Mouse (Mus musculus) lung, embryonic 14.5 days (tissue): Measurements from ENCODE around the gene Lce1f. TPM values are rescaled to one million over a fixed set of nuclear protein-coding genes. Genes with fewer than 3 reads are reported as not detected.

Experiments used
- ATAC-seq: fragments of 200-750 bp; cut with Nextera tagmentation; 2 replicates; pipeline ENCODE4 v1.8.0; 2017; ENCODE audit warnings: mild to moderate bottlenecking, moderate TSS enrichment, moderate library complexity; ENCODE audit not compliant: insufficient read depth
- DNase-seq: peaks from one replicate; pipeline ENCODE4 v3.0.0-alpha.2; 2015
- H3K27ac ChIP-seq: fragments of 300-500 bp; sonication (generic); 2 replicates; pipeline ENCODE4 v1.5.1; 2014; ENCODE audit warnings: low read depth, mild to moderate bottlenecking, moderate library complexity
- H3K27me3 ChIP-seq: fragments of 300-500 bp; sonication (generic); 2 replicates; pipeline ENCODE4 v1.6.1; 2014; ENCODE audit warnings: low read length, control low read depth; ENCODE audit not compliant: insufficient read depth
- H3K36me3 ChIP-seq: fragments of 300-500 bp; sonication (generic); 2 replicates; pipeline ENCODE4 v1.6.1; 2014; ENCODE audit warnings: control low read depth; ENCODE audit not compliant: insufficient read depth
- H3K4me1 ChIP-seq: fragments of 300-500 bp; sonication (generic); 2 replicates; pipeline ENCODE4 v1.6.1; 2014; ENCODE audit warnings: antibody characterized with exemption, control low read depth; ENCODE audit not compliant: insufficient read depth
- H3K4me2 ChIP-seq: fragments of 300-500 bp; sonication (generic); 2 replicates; pipeline ENCODE4 v1.6.1; 2014; ENCODE audit warnings: mild to moderate bottlenecking
- H3K4me3 ChIP-seq: fragments of 300-500 bp; sonication (generic); 2 replicates; pipeline ENCODE4 v1.5.1; 2014; ENCODE audit warnings: low read depth, low read length
- H3K9ac ChIP-seq: fragments of 300-500 bp; sonication (generic); 2 replicates; pipeline ENCODE4 v1.6.1; 2014
- H3K9me3 ChIP-seq: fragments of 300-500 bp; sonication (generic); 2 replicates; pipeline ENCODE4 v1.6.1; 2016; ENCODE audit warnings: low read depth, low read length, control low read depth
- CTCF ChIP-seq: IDR thresholded peaks from 2 replicates; pipeline ENCODE4 v1.5.1; 2016; ENCODE audit warnings: antibody characterized with exemption, low read depth
- WGBS: fragments of 180-500 bp; shearing (Covaris S2); extraction: QIAGEN DNeasy Blood & Tissue Kit; methylation state at CpG from one replicate; pipeline ENCODE4 v1.1.7; 2014; 5-methylcytosine and 5-hydroxymethylcytosine counted together
- polyA plus RNA-seq: library from polyadenylated mRNA; unstranded; fragments of >200 nt; fragmentation: Nextera tagmentation; extraction: Ambion mirVana; gene quantifications from 2 replicates; pipeline ENCODE4 v1.2.1, GENCODE M21; 2014

Lce1f gene
- not detected in 2 replicates for polyA plus RNA-seq

DNA sequence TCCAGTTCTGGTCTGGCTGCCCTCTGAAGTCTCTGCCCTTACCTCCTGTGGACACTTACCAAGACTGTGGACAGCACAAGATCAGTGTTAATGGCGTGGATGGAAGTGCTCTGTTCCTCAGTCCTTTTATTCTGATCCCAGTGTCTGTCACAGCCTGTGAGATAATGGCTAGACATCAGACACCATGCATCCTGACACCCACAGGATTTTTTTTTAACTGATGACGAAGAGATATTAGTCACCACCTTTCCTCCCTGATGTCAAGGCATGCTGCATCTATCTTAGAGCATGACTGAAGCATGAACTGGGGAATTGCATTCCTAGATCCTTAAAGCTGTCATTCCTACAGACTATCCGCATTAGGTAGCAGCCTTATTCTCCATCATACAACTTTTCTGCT lies at the start of gene Lce1f:
TSS of gene Lce1f (minus strand) at position 101 of the 400 bp plus-strand sequence.
- Histone ChIP-seq H3K4me2 (no peak within 1 kb of the TSS), H3K27me3 (no peaks in the 10 kb centered on the region), H3K9me3 (no peaks in the 10 kb centered on the region), H3K4me3 (no peak within 1 kb of the TSS), H3K4me1 (no peaks in the 10 kb centered on the region), H3K27ac (no peak within 1 kb of the TSS), H3K9ac (no peak within 1 kb of the TSS), H3K36me3 (no peaks in the 10 kb centered on the region)
- ATAC-seq (no peak), DNase-seq (no peak)
- WGBS = 68% methylated on average over 3 of the region's 3 CpGs
- no peak for TF ChIP-seq CTCF

DNA sequence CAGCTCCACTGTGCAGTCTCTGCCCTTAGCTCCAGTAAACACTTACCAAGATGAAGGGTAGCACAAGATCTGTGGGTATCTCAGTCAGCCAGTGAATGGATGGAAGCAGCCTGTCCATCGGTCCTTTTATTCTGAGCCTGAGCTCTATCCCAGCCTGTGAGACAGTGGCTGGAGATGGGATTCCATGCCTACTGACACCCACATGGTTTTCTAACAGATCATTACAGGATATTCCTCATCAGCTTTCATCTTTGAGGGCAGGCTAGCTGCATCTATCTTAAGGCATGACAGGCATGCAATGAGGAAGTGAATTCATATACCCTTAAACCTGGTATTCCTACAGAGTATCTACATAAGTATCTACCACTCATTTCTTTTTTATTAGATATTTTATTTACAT lies 44.8 kb upstream of the Lce1f start, which contains the start of gene Lce1h:
TSS of gene Lce1h (minus strand) at position 101 of the 400 bp plus-strand sequence.
- Histone ChIP-seq H3K27ac (no peak within 1 kb of the TSS), H3K9me3 (no peaks in the 10 kb centered on the region), H3K4me2 (no peak within 1 kb of the TSS), H3K4me3 (no peak within 1 kb of the TSS), H3K9ac (no peak within 1 kb of the TSS), H3K4me1 (no peaks in the 10 kb centered on the region), H3K36me3 (no peaks in the 10 kb centered on the region), H3K27me3 (no peaks in the 10 kb centered on the region)
- WGBS = 78% methylated on average over 1 of the region's 1 CpGs
- no peak for DNase-seq
- no peak for ATAC-seq
- no peak for TF ChIP-seq CTCF

- no peaks in the 10 kb centered on the region for H3K27me3 ChIP-seq
- H3K4me1 ChIP-seq = no peaks in the 10 kb centered on the region
- WGBS = 36% methylated on average over 3 of the region's 3 CpGs
- ATAC-seq (no peak), DNase-seq (peak; percentile 1)
- no peak overlapping the region for H3K9ac ChIP-seq
- 0 out of 2 replicates have a peak, but pooled peaks have one; percentile 11 for TF ChIP-seq CTCF
- H3K36me3 ChIP-seq = no peaks in the 10 kb centered on the region
- no peak overlapping the region for H3K27ac ChIP-seq
- H3K9me3 ChIP-seq = no peaks in the 10 kb centered on the region
- H3K4me3 ChIP-seq = no peak overlapping the region
- H3K4me2 ChIP-seq = no peak overlapping the region
These were observed 33.0 kb upstream of the Lce1f start for GRCm38 (mm10) chr3:92753197-92753596.

- Histone ChIP-seq H3K9ac (no peak within 1 kb of the TSS), H3K9me3 (no peaks in the 10 kb centered on the region), H3K4me1 (no peaks in the 10 kb centered on the region), H3K27me3 (no peaks in the 10 kb centered on the region), H3K4me2 (no peak within 1 kb of the TSS), H3K27ac (no peak within 1 kb of the TSS), H3K36me3 (no peaks in the 10 kb centered on the region), H3K4me3 (no peak within 1 kb of the TSS)
- TF ChIP-seq CTCF = no peak
- ATAC-seq = no peak
- WGBS = 79% methylated on average over 1 of the region's 1 CpGs
- no peak for DNase-seq
These were observed 32.1 kb upstream of the Lce1f start, which contains the start of gene Lce1g for GRCm38 (mm10) chr3:92752238-92752637. Gene Lce1g (minus strand): TSS chr3:92752338.

- no peaks in the 10 kb centered on the region for H3K36me3 ChIP-seq
- no peaks in the 10 kb centered on the region for H3K9me3 ChIP-seq
- H3K9ac ChIP-seq = no peak within 1 kb of the TSS
- H3K4me3 ChIP-seq = no peak within 1 kb of the TSS
- ATAC-seq (no peak), DNase-seq (no peak)
- H3K4me1 ChIP-seq = no peaks in the 10 kb centered on the region
- no peak within 1 kb of the TSS for H3K27ac ChIP-seq
- no peak within 1 kb of the TSS for H3K4me2 ChIP-seq
- WGBS = 68% methylated on average over 1 of the region's 1 CpGs
- no peak for TF ChIP-seq CTCF
- H3K27me3 ChIP-seq = no peaks in the 10 kb centered on the region
These were observed 18.8 kb upstream of the Lce1f start, which contains the start of gene Gm38119 for GRCm38 (mm10) chr3:92738996-92739395. Gene Gm38119 (minus strand): TSS chr3:92739096.

- H3K27me3 ChIP-seq = no peaks in the 10 kb centered on the region
- no peaks in the 10 kb centered on the region for H3K9me3 ChIP-seq
- ATAC-seq (no peak), DNase-seq (no peak)
- WGBS = 76% methylated on average over 5 of the region's 5 CpGs
- no peak overlapping the region for H3K9ac ChIP-seq
- no peak overlapping the region for H3K4me2 ChIP-seq
- TF ChIP-seq CTCF = no peak
- H3K4me3 ChIP-seq = no peak overlapping the region
- H3K36me3 ChIP-seq = no peaks in the 10 kb centered on the region
- no peaks in the 10 kb centered on the region for H3K4me1 ChIP-seq
- H3K27ac ChIP-seq = no peak overlapping the region
These were observed 2.5 kb upstream of the Lce1f start for GRCm38 (mm10) chr3:92722631-92723030.

- Histone ChIP-seq H3K9me3 (no peaks in the 10 kb centered on the region), H3K9ac (no peak overlapping the region), H3K4me1 (no peaks in the 10 kb centered on the region), H3K4me2 (no peak overlapping the region), H3K27ac (no peak overlapping the region), H3K4me3 (no peak overlapping the region), H3K36me3 (no peaks in the 10 kb centered on the region), H3K27me3 (no peaks in the 10 kb centered on the region)
- DNase-seq (peak; percentile 4), ATAC-seq (no peak)
- TF ChIP-seq CTCF = peak; percentile 26; the same call in 1 of the 2 replicates
These were observed 5.0 kb downstream of the Lce1f start for GRCm38 (mm10) chr3:92715122-92715521.

- no peak within 1 kb of the TSS for H3K27ac ChIP-seq
- 78% methylated on average over 2 of the region's 2 CpGs for WGBS
- no peak for TF ChIP-seq CTCF
These were observed 11.2 kb downstream of the Lce1f start, which contains the start of gene Lce1e for GRCm38 (mm10) chr3:92708974-92709373. Gene Lce1e (minus strand): TSS chr3:92709074.

More at GRCm38 (mm10) chr3:92708974-92709373, 11.2 kb downstream of the Lce1f start, which contains the start of gene Lce1e:
- Histone ChIP-seq H3K36me3 (no peaks in the 10 kb centered on the region), H3K4me2 (no peak within 1 kb of the TSS), H3K9me3 (no peaks in the 10 kb centered on the region), H3K27me3 (no peaks in the 10 kb centered on the region), H3K9ac (no peak within 1 kb of the TSS), H3K4me3 (no peak within 1 kb of the TSS), H3K4me1 (no peaks in the 10 kb centered on the region)
- ATAC-seq (no peak), DNase-seq (no peak)
